Mouse (Mus musculus) E14TG2a.4 (cell line): Measurements from ENCODE around the gene Ttc7b.

Experiments used
- H3K27me3 ChIP-seq: 2 replicates; pipeline ENCODE4 v1.6.1; 2014; ENCODE audit warnings: low read length, control low read depth; ENCODE audit not compliant: insufficient read depth
- H3K36me3 ChIP-seq: 2 replicates; pipeline ENCODE4 v1.6.1; 2014; ENCODE audit warnings: low read length, control low read depth; ENCODE audit not compliant: insufficient read depth
- H3K4me1 ChIP-seq: replicated peaks from 2 replicates; pipeline ENCODE4 v1.6.1; 2014; ENCODE audit warnings: low read depth, low read length, control low read depth
- H3K4me3 ChIP-seq: replicated peaks from 2 replicates; pipeline ENCODE4 v1.5.1; 2014; ENCODE audit warnings: mild to moderate bottlenecking, low read length
- H3K9me3 ChIP-seq: 2 replicates; pipeline ENCODE4 v1.6.1; 2014; ENCODE audit warnings: low read length, control low read depth
- CTCF ChIP-seq: conservative IDR thresholded peaks from 2 replicates; pipeline ENCODE4 v1.5.1; 2014; ENCODE audit warnings: low read length
- NANOG ChIP-seq: IDR thresholded peaks from 2 replicates; pipeline ENCODE4 v1.6.1; 2014; ENCODE audit warnings: borderline replicate concordance, low read length, mixed read lengths
- POU5F1 ChIP-seq: IDR thresholded peaks from 2 replicates; pipeline ENCODE4 v1.6.1; 2014; ENCODE audit warnings: low read length, borderline replicate concordance

The Ttc7b gene

GRCm38 (mm10) chr12:100542076-100542475, 21.4 kb upstream of the Ttc7b start:
- Histone ChIP-seq H3K9me3 (no peaks in the 10 kb centered on the region), H3K36me3 (no peaks in the 10 kb centered on the region)
- TF ChIP-seq NANOG = no peak

DNA sequence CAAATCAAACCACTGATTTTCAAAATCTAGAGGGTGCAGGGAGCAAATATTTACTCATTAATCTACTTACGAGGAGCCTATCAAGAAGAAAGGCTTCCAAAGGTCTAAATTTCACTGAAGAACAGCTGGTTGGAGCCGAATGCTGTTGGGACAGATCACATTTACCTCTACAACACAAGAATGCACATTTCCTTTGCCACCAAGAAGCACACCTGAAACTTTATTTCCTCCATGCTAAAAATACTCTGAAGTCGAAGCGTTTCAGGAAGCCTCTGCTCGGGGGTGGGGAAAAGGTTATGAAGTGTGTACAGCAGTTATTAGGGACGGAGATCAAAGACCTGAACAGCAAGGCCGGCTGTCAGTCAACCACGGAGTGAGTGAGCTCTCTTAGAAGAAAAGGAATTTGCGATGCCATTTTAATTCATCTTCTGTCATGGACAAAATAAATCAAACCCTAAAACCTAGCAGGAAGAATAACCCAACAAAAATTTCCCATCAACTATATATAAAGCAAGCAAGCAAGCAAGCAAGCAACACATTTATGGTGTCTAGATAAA, 18.6 kb upstream of the Ttc7b start:
- H3K4me3 ChIP-seq = no peak overlapping the region
- TF ChIP-seq NANOG (no peak), CTCF (no peak), POU5F1 (no peak)
- H3K36me3 ChIP-seq = no peaks in the 10 kb centered on the region
- peaks cover 45% of the 10 kb centered on the region for H3K4me1 ChIP-seq
- H3K27me3 ChIP-seq = no peaks in the 10 kb centered on the region
- no peaks in the 10 kb centered on the region for H3K9me3 ChIP-seq

More at GRCm38 (mm10) chr12:100542076-100542475, 21.4 kb upstream of the Ttc7b start:
- H3K4me3 ChIP-seq = no peak overlapping the region
- H3K4me1 ChIP-seq = peaks cover 16% of the 10 kb centered on the region
- no peaks in the 10 kb centered on the region for H3K27me3 ChIP-seq

GRCm38 (mm10) chr12:100538445-100539157, 18.0 kb upstream of the Ttc7b start:
- Histone ChIP-seq H3K9me3 (no peaks in the 10 kb centered on the region), H3K36me3 (no peaks in the 10 kb centered on the region), H3K4me3 (no peak overlapping the region), H3K27me3 (no peaks in the 10 kb centered on the region), H3K4me1 (peaks cover 49% of the 10 kb centered on the region)
- no peak for TF ChIP-seq NANOG
- no peak for TF ChIP-seq CTCF
- no peak for TF ChIP-seq POU5F1

DNA sequence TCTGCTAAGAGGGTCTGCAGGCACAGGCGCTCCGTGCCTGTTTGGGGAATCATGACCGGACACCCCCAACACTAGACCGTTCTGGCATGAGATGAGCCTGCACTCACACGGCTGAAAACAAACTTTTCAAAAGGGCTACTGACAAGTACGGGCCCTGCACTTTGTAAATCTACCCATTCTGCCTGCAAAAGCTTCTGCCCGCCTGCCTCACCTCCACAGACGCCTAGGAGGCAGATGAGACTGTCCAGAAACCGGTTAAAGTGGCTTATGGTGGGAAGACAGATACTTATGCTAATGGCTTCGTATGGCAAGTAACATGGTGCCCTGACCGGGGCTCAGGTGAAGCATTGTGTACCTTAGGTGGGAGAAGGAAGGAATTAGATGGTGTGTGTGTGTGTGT, 16.5 kb upstream of the Ttc7b start:
- no peaks in the 10 kb centered on the region for H3K27me3 ChIP-seq
- peaks cover 64% of the 10 kb centered on the region for H3K4me1 ChIP-seq
- no peaks in the 10 kb centered on the region for H3K9me3 ChIP-seq
- peak overlapping the region; percentile 67; the same call in 1 of the 2 replicates for H3K4me3 ChIP-seq
- H3K36me3 ChIP-seq = no peaks in the 10 kb centered on the region
- TF ChIP-seq CTCF = no peak
- no peak for TF ChIP-seq NANOG
- TF ChIP-seq POU5F1 = no peak

DNA sequence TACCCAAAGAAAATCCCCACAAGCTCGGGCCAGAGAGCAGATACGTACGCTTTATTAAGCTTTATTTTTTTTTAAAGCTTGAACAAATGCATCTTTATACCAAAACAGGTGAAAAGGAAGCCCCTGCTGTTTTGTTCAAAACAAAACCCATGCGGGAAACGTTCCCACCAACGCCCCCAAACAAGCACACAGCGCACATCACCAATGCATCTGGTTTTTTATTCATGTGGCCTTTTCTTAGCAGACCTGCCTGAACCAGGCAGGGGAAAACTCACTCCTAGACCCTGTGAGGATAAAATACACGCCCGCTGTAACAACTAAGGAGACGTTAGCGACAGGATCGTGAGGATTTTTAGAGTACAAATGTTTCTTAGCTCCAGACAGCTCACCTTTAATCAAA, 14.4 kb upstream of the Ttc7b start:
- TF ChIP-seq NANOG = no peak
- no peak for TF ChIP-seq POU5F1
- TF ChIP-seq CTCF = no peak
- Histone ChIP-seq H3K4me1 (peaks cover 77% of the 10 kb centered on the region), H3K27me3 (no peaks in the 10 kb centered on the region), H3K36me3 (no peaks in the 10 kb centered on the region), H3K9me3 (no peaks in the 10 kb centered on the region), H3K4me3 (peak overlapping the region; percentile 67)

- Histone ChIP-seq H3K36me3 (no peaks in the 10 kb centered on the region), H3K4me3 (peak overlapping the region; percentile 67), H3K9me3 (no peaks in the 10 kb centered on the region), H3K27me3 (no peaks in the 10 kb centered on the region), H3K4me1 (peaks cover 87% of the 10 kb centered on the region)
- TF ChIP-seq CTCF (no peak), NANOG (peak; percentile 76)
Measured at GRCm38 (mm10) chr12:100534028-100534427, 13.4 kb upstream of the Ttc7b start.

DNA sequence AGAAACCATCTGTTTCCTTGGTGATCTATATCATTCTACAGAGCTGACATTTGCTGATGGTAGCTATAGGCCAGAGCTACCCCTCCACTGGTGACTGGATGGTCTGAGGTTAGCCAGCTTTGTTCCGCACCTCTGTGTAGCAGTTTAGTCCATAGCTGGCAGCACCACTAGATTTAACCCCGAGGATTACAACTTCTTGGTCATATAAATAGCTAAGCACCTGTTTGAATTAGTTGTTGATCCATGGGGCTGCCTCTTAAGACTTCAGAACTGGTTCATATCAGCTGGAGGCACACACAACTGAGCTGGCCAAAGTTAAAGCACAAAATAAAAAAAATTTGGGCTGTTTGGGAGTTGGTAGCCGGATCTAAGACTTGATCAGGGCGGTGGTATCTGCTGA, 12.6 kb upstream of the Ttc7b start:
- Histone ChIP-seq H3K4me3 (peak overlapping the region; percentile 67; the same call in 1 of the 2 replicates), H3K36me3 (no peaks in the 10 kb centered on the region), H3K4me1 (peaks cover 92% of the 10 kb centered on the region), H3K27me3 (no peaks in the 10 kb centered on the region), H3K9me3 (no peaks in the 10 kb centered on the region)
- TF ChIP-seq POU5F1 (no peak), NANOG (no peak), CTCF (no peak)

- TF ChIP-seq POU5F1 (no peak), NANOG (no peak), CTCF (no peak)
- H3K27me3 ChIP-seq = no peaks in the 10 kb centered on the region
- H3K4me3 ChIP-seq = no peak overlapping the region
- no peaks in the 10 kb centered on the region for H3K9me3 ChIP-seq
- H3K36me3 ChIP-seq = no peaks in the 10 kb centered on the region
- peaks cover 96% of the 10 kb centered on the region for H3K4me1 ChIP-seq
Measured at GRCm38 (mm10) chr12:100531740-100532139, 11.1 kb upstream of the Ttc7b start.

DNA sequence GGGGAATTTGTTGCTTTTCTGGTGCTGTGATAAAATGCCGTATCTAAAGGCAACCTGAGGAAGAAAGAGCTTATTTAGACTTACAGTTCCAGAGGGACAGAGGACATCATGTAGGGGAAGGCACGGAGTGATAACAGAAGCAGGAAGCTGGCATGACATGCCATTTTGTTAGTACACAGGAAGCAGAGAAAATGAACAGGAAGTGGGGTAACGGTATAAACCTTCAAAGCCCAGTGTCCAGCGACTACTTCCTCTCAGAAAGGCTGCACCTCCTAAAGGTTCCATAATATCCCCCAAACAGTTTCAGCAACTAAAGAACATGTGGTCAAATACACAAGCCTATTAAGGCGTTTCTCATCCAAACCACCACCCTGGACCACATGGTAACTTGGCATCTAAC, 10.2 kb upstream of the Ttc7b start:
- H3K4me3 ChIP-seq = no peak overlapping the region
- H3K4me1 ChIP-seq = peaks cover 96% of the 10 kb centered on the region
- no peaks in the 10 kb centered on the region for H3K9me3 ChIP-seq

More for the DNA sequence above, 10.2 kb upstream of the Ttc7b start:
- H3K27me3 ChIP-seq = no peaks in the 10 kb centered on the region
- TF ChIP-seq CTCF (no peak), POU5F1 (no peak), NANOG (no peak)
- no peaks in the 10 kb centered on the region for H3K36me3 ChIP-seq
